Mouse (Mus musculus) R1 (cell line): ENCODE measurements around the gene Fbxw11.
A peak's percentile ranks its signal among the peaks of the same experiment; 100 is the strongest.

Experiments used
- DNase-seq: peaks from one replicate; pipeline ENCODE4 v3.0.0-alpha.2; 2018; ENCODE audit warnings: low read depth, low spot score

Fbxw11 gene

DNA sequence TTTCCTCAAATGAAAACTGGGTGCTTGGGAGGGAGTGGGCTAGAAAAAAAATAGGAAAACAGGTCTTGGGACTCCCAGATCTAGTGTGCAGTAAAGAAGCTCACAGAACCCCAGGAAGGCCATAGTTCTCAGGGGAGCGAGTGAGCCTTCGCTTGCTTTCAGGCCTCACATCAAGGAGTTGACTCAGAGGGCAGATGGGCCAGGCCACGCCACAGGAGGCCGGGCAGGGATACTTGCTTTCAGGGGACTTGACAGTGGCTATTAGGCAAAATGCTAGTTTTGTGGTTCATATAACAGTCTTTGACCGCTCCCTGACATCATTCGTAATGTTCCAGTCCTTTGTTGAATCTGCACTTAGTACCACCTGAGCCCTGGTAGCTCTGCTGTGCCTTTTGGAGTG lies 18.6 kb upstream of the Fbxw11 start:
- no peak for DNase-seq

- DNase-seq: no peak
Observed at GRCm38 (mm10) chr11:32625677-32626076, 16.8 kb upstream of the Fbxw11 start.

- DNase-seq: no peak
Observed at GRCm38 (mm10) chr11:32626079-32626478, 16.4 kb upstream of the Fbxw11 start.

- DNase-seq: no peak
Observed at GRCm38 (mm10) chr11:32627900-32628299, 14.6 kb upstream of the Fbxw11 start.

GRCm38 (mm10) chr11:32629713-32630211 lies 12.8 kb upstream of the Fbxw11 start:
- DNase-seq: no peak

DNA sequence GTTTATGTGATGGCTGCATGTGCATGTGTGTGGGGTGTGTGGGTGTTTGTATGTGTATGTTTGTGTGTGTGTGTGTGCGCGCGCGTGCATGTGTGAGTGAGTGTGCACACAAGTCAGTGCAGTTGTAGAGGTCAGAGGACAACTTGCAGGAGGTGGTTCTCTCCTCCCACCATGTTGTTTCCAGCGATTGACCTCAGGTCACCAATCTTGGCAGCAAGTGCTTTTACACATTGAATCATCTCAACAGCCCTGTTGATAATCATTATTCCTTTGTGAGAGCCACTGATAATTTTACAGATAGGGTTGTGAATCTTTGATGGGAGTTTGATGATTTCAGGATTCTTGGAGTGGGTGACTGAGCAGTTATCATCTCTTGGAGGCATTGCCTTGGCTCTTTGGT lies 9.9 kb upstream of the Fbxw11 start:
- no peak for DNase-seq

DNA sequence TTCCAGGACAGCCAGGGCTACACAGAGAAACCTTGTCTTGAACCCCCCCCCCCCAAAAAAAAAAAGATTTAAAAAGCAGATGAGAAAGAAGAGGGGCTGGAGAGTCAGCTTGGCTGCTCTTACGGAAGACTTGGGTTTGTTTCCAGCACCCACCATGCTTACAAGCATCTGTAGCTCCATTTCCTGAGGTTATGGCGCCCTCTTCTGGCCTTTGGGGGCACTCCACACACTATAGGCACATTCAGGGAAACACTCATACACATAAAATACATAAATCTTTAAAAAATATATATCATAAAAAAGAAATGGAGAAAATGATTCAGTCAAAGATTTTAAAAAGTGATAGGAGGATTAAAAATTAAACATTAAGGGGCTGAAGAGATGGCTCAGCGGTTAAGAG lies 9.0 kb upstream of the Fbxw11 start:
- DNase-seq: peak; percentile 80

DNA sequence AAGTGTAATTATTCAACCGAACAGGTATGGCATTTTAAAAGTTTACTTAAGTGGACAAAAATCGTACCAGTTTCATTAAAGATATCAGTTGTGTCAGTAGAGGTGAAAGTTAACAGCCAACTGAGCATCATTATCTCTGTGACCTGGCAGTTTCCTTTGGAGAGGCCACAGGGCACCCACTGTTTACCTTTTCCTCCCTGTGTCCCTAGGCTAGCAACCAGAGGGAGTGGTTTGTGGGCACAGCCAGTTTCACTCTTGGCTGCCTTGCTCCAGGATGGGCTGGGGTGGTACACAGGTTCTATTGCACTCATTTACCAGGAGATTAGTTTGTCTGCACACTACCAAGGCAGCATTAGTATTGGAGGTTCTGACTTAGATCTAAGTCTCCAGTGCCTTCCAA lies 8.4 kb upstream of the Fbxw11 start:
- DNase-seq: no peak

GRCm38 (mm10) chr11:32634842-32635241 lies 7.7 kb upstream of the Fbxw11 start:
- DNase-seq: no peak

DNA sequence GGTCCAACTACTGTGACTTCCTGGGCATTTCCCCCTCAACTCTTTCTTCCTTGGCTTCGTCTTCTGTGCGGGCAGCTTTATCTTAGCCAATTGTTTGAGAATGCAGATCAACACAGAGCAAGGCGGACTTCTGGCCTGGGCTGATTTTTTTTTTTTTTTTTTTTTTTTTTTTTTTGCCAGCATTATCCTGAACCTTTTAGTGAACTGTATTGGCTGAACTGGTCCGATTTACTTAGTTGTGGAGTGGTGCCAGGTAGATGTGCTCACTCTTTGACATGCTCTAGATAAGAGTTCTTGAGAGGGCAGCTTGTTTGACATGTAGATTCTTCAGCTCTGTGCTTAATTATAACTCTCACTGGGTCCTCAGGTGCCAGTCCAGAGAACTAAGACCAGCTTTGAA lies 6.2 kb upstream of the Fbxw11 start:
- no peak for DNase-seq

- no peak for DNase-seq
Observed at GRCm38 (mm10) chr11:32638521-32639255, 3.8 kb upstream of the Fbxw11 start.

GRCm38 (mm10) chr11:32640617-32641016 lies 1.9 kb upstream of the Fbxw11 start:
- peak; percentile 18 for DNase-seq

DNA sequence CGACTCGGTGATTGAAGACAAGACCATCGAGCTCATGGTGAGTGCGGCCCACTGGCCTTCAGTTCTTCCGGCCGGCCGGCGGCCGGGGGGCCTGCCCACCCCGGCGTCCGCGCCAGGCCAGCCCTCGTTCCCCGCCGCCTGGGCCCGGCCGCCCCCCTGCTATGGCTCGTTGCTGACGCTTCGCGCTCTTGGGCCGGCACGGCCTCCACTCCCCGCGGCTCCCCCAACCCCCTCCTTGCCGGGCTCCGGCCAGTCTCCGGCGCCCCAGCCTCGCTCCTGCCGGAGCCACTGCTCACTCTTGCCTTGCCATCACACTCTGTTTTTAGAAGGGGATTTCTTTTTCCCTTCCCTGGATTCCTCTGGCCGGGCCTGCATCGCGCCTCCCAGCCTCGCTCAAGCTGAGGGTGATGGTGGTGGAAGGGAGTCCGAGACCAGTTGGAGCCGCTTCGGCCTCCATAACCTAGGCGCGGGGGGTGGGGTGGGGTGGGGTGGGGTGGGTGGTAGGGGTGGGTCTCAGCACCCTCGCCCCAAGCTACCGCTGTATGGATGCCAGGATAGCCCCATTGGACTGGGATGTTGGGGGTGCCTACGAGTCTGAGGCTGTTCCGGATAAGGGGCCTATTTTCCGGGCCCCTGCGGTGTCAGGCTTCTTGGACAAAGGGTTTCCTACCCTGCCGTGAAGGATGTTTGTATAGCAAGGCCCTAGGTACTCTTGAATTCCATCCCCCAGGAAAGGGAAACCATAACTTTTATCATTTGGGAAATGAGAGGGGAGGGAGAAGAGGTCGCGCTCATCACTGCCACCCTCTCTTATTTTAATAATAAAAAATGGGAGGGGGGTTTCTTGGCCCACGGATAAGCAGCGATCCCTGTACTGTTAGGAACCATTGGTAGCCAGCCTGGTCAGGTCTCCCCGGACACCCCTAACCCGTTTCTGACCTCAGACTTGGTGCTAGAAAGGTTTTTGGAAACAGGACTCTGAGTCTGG lies 669 bp downstream of the Fbxw11 start:
- DNase-seq: peak; percentile 49

GRCm38 (mm10) chr11:32644010-32644409 lies 1.5 kb downstream of the Fbxw11 start:
- no peak for DNase-seq

DNA sequence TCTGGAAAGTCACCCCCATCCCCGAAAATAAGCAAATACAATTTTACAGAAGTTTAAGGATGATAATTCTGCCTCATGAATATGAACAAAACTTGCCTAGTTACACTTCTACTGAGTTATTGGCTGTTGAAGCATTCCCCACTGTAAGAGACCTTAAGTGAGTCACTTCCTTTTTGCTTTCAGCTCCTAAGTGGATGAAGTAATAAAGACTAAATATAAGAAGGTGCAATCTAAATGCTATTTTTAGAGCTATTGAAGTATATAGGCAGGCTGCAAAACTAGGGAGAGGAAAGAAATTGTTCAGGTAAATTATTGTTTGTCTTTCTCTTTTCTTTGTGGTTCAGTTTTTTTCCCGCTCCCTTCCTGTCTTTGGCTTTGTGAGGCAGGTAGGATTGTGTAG lies 4.7 kb downstream of the Fbxw11 start:
- no peak for DNase-seq

DNA sequence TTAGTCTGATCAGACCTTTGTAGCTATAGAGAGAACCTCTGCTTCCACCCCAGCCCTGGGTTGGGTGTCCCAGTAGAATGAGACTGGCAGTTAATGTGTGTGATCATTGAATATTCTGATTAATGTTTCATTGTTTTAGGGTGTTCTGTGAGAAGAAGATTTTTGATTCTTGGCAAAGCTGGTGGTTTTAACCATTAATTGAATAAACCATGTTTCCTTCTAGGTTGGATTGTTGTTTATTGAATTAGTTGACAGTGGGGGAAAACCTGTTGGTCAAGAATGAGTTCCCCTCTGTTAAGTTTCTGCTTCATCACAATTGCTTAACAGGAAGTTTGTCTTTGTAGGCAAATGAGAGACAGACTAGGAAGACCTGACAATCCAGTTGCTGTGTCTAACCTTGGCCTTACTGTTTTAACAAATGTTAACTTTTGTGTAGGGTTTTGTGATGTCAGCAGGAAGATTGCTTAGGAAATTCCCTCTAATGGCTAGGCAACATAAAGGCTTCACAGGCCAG lies 7.8 kb downstream of the Fbxw11 start:
- no peak for DNase-seq

DNA sequence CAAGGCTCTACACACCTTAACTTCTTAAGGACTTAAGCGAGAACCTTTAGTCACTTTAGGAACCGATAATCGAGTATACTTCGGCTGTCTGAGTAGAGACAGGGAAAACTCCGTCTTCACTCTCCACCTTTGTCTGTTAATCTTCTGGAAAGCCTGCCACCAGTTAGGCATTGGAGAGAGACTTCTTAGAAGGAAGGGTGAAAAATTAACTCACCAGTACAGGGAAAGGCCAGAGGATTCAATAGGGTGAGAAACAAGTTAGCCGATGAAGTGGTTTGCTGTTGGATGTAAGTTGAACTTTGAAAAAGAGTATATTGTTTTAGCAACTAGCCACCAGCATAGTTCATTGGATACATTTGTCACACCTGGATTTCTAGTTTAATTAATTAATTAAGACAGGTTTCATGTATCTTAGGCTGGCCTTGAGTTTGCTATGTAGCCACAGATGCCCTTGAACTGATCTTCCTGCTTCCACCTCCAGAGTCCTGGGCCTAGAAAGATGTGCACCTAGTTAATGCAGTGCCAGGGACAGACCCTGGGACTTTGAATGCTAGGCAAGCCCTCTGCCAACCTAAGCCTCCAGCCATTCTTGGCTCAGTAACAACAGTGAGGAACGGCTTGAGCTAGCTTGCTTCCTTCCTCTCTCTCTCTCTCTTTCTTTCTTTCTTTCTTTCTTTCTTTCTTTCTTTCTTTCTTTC lies 8.5 kb downstream of the Fbxw11 start:
- no peak for DNase-seq

DNA sequence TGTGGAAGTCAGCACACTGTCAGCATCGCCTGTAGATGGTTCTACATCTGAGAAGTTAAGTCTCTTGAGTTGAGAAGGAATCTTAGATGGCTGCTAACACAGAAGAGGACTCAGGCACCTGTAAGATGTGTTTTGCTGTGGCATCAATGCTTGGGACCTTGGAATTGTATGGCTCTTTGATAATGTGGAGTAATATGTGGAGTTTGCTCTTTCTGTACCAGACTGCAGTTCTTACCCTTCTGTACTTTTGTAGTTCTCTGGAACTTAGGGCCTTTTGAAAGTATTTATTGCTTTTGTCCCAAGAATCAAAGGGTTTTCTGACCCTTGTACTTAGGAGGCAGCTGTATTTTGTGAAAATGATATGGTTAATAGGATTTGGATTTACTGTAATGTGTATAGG lies 9.2 kb downstream of the Fbxw11 start:
- DNase-seq: no peak

DNA sequence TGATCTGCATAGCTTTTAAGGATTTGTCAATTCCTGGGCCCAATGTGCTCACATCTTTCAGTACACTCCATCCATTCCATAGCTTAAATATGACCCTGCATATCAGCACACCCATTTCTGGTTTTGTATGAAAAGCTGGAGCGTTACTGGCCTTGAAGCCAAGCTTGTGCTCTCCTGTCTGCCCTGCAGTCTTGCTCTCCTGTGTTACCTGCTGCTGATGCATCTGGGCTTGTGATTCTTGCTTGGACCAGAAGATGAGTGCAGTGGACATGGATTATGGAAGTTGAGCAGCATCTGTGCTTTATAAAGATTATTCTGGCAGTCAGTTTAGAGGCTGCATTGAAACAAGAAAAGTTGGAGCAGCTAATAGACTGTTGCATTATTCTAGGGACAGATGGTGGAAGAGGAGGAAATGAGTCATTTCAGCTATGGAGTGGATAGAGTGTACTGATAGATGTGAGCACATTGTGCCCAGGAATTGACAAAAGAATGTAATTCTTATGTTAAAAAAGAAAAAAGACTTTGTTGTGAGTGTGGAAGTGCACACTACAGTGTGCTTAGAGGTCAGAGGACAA lies 19.6 kb downstream of the Fbxw11 start:
- DNase-seq: peak; percentile 21

DNA sequence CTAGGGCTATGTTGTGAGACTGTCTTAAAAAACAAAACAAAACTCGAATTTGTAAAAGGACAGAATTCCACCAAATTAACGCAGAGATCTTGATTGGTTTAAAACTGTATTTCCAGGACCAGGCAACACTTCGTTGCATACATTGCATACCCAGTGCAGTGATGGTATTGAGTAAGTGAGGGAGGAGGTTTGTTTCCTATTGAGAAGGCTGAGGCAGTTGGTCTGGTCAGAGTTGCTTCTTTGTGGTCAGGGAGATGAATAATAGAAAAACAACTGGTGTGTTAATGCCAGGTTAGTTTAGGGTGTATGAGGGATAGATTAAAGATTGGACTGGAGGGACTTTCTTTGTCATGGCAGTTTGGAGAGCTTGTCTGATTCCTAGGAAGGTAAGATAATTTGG lies 23.1 kb downstream of the Fbxw11 start:
- DNase-seq: no peak

DNA sequence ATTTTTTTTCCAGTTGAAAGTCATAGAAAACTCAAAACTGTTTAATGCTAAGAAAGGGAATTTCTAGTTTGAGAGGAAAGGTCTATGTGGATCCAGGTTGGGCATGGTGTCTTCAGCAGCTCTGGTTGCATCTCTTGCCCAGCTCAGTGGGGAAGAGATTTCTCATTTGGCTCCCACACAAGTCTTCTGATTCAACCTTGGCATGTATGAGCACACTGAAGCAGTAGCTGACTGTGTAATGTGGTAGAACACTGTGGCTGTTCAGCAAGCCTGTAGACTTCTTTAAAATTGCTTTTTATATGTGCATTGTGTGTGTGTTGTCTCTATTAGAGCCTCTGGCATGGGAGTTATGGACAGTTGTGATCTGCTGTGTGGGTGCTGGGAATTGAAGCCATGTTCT lies 24.5 kb downstream of the Fbxw11 start:
- no peak for DNase-seq
